Mouse (Mus musculus): ENCODE results near the gene Lamtor3. TPM values are rescaled to one million over a fixed set of nuclear protein-coding genes. Genes with fewer than 3 reads are reported as not detected.
A peak's percentile ranks its signal among the peaks of the same experiment; 100 is the strongest.
"Not testable (repeated sequence)": the region's sequence is repeated elsewhere in the genome, so short reads cannot be mapped to it uniquely, and the experiment has no call there.

Gene Lamtor3
- total RNA-seq, 2 experiments from 2014 or later: 45.9 to 53.1 TPM

DNA sequence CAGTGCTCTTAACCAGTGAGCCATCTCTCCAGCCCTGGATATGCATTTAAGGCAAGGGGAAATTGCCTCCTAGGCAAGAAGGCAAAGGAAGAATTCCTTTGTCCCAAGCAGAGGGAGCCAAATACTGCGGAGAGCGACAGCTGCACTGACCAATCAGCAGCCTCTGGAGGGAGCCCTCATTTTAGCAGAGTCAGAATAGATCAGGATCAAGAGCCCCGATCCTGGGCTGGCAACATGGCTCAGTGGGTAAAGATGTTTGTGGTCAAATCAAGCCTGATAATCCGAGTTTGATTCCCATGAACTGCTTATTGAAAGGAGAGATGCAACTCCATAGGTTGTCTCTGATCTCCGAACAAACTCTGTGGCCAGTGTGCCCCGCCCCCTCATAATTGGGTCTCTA is 20.3 kb downstream of the Lamtor3 start:
- intact Hi-C loops (cut with DNase I): loop anchor here (2.0 to 5.0 kb wide), 2 partner anchors 54 to 208 kb away; no protein-coding TSS in a partner anchor
- TF ChIP-seq CTCF (IDR thresholded peaks at IDR 0.05): peak; percentile 34
- DNase-seq: peak; percentile 62
- peak overlapping the region; percentile 31 for H3K4me3 ChIP-seq
- H3K27ac ChIP-seq: no peak overlapping the region

DNA sequence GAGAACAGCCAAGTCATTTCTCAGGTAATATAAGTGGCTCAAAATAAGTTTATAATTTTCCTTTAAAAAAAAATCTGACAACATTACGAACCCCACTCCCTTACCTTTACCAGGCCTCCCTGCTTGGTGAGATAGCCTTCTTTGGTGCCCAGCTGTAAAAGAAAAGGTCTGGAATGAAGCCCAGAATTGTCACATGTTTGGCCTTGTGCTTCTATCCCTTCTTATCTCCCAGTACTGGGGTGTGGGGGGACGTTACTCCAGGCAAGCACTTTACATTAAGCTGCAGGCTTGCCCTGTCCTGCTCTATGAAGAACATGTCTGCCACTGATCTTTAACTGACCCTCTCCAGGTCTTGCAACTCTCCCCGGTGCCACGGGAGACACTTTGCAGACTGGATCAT is 22.5 kb downstream of the Lamtor3 start:
- intact Hi-C loops (cut with DNase I): no loop called here
- Histone ChIP-seq H3K4me3 (no peak overlapping the region), H3K27ac (no peak overlapping the region)
- no peak for DNase-seq
- TF ChIP-seq CTCF (IDR thresholded peaks at IDR 0.05): no peak

DNA sequence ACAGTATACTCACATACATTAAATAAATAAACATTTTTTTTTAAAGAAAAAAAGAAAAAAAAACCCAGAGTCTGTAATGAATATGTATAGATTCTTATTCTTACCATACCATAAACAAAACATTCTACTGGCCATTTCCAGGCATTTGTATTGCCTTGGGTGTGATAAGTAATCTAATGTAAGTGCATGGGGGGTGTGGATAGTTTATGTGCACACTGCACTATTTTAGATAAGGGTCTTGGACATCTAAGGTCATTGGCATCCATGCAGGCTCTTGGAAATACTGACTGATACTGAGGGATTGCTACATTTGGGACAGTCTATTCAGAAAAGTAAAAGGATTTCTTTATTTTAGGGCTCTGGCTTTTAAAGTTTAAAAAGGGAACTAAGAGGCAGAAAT is 23.2 kb downstream of the Lamtor3 start:
- Histone ChIP-seq H3K4me3 (no peak overlapping the region), H3K27ac (no peak overlapping the region)
- intact Hi-C loops (cut with DNase I): no loop called here
- TF ChIP-seq CTCF (IDR thresholded peaks at IDR 0.05): no peak
- DNase-seq: no peak

DNA sequence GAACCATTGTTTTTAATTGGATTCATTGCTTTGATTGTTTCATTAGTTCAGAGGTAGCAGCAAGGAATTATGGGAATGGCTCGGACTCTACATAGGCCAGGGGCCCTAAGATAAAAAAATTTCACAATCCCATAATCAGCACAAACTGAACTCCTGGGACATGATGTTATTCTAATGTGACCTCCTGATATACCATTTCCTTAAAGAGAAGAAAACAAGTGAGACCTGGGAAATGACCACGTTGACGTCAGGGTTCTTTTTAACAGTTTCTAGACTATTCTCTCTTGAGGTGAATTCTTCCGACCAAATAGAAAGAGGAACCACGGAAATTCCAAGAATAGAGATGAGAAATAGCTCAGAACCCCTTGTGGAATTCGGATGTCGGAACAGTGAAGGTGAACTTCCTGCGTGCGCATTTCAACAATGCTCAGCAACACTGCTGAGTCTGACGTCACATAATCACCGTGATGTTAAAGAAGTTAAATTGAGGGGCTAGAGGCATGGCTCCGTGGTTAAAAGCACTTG is 23.9 kb downstream of the Lamtor3 start:
- intact Hi-C loops (cut with DNase I): no loop called here

DNA sequence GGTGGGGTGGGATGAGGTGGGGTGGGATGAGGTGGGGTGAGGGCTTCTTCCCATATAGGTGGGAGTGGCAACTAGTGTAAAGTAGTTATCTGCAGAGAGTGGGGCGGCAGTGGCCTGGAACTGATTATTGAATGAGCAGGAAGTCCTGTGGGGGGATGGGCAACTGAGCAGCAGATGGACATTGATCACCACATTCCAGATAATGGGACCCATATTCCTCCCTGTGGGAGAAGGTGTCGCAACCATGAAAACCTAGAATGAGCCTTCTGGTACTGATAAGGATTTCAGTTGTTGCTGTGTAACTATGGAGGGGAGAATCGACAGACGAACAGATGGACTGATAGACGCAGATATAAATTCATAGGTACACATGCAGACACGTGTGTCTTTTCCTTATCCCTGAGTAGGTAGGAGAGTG is 25.4 kb downstream of the Lamtor3 start:
- intact Hi-C loops (cut with DNase I): no loop called here
- no peak for DNase-seq
- no peak overlapping the region for H3K27ac ChIP-seq
- TF ChIP-seq CTCF (IDR thresholded peaks at IDR 0.05): no peak
- no peak overlapping the region for H3K4me3 ChIP-seq

More for the DNA sequence above, 23.9 kb downstream of the Lamtor3 start:
- TF ChIP-seq CTCF (IDR thresholded peaks at IDR 0.05): no peak
- no peak overlapping the region for H3K27ac ChIP-seq
- H3K4me3 ChIP-seq: no peak overlapping the region
- DNase-seq: no peak

DNA sequence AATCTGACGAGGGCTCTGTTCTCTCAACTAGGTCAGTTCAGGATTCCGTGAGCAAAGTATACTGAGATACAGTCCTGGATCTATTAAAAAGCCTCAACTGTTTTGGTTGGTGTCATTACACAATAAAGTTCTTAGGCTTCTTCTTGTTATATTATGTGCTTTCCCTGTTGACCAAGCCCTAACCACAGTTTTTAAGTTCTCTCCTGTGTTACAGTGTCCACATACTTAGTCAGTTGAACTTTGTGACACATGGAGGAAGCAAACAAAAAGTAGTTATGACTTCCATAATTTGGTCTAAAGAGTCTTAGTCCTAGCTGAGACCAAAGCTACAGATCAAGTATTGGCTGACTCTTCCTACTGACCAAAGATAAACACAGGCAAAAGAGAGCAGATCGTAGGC is 28.5 kb downstream of the Lamtor3 start:
- no peak overlapping the region for H3K27ac ChIP-seq
- intact Hi-C loops (cut with DNase I): no loop called here
- H3K4me3 ChIP-seq: no peak overlapping the region

DNA sequence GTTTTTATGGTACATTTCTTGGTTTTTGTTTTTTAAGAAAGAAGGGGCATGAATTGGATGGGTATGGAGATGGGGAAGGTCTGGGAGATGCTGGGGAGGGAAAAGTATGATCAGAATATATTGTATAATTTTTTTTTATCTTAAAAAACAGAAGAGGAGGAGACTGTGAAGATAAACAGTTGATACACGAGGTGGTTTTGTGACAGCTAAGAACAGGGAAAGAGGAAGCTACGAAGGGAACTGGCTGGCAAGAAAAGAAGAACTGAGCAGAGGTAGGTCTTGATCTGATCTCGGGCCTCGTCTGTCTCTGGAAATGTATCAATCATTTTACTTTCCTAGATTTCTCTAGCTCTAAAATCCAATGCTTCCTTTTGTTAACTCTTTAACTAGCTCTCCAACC is 29.2 kb downstream of the Lamtor3 start:
- DNase-seq: no peak
- no peak overlapping the region for H3K27ac ChIP-seq
- TF ChIP-seq CTCF (IDR thresholded peaks at IDR 0.05): no peak

More for the DNA sequence above, 28.5 kb downstream of the Lamtor3 start:
- DNase-seq: no peak
- no peak for TF ChIP-seq CTCF (IDR thresholded peaks at IDR 0.05)

DNA sequence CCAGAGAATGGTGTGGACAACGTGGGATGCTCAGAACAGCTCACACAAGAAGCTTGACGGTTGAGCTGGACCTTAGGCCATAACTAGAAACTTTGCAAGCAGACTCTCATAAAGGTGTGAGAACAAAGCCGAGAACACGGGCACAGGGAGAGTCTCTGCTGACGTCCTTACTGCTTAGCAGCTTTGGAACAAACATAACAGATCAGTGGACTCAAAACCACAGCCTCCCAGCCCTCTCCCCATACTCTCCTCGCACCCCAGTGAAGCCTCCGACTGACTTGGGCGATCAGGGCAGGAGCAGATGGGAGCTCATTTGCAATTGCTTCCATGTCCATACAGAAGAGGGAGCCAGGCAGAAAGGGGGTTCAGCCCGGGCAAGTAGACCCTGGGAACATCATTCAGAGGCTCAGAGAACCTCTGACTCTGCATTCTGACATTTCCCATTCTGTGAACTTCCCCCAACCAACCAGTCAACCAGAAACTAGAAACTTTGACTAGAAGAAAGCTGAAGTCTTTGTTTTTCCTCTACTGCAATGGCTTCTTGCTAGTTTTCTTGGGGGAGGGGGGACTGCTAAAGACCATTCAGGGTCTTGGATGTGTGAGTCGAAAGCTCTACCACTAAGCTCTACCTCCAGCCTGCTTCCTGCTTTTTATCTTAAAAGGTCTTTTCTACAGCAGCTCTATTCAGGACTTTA is 32.0 kb downstream of the Lamtor3 start:
- H3K27ac ChIP-seq: no peak overlapping the region
- intact Hi-C loops (cut with DNase I): no loop called here
- no peak for DNase-seq
- H3K4me3 ChIP-seq: no peak overlapping the region
- no peak for TF ChIP-seq CTCF (IDR thresholded peaks at IDR 0.05)

More for the DNA sequence above, 29.2 kb downstream of the Lamtor3 start:
- intact Hi-C loops (cut with DNase I): no loop called here
- H3K4me3 ChIP-seq: no peak overlapping the region

DNA sequence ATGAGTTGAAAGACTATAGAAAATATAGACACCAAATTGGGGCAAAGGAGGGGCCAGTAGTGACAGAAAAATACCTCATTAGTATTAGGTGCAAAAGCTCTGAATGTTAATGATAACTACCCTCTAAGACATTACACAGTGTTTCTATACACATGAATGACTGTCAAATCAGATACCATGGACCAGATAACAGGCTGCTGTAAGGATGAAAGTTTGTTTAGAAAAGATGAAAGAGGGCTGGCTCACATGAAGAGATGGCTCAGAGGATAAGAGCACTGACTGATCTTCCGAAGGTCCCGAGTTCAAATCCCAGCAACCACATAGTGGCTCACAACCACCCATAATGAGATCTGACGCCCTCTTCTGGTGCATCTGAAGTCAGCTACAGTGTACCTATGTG is 33.0 kb downstream of the Lamtor3 start:
- intact Hi-C loops (cut with DNase I): not testable (repeated sequence)

DNA sequence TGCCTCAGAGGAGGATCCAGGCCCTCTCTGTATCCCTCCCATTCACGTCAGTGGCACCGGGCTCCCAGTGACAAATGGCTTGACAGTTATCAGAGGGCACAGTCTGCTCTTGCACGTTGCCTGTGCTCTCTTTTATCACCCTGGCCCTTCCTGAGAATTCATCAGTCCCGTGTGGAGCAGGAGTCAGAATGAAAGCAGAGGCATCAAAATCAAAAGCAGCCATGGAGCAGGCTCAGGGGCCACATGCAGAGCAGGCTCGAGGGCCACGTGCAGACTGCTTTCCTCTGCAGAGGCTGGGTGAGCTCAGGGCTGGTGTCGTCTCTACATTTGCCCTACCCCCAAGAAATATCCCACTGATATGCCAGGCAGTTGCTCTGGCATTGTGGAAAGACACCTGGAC is 33.5 kb downstream of the Lamtor3 start:
- no peak for TF ChIP-seq CTCF (IDR thresholded peaks at IDR 0.05)
- intact Hi-C loops (cut with DNase I): no loop called here
- no peak for DNase-seq
- Histone ChIP-seq H3K27ac (peak overlapping the region; percentile 16; the same call in 1 of the 2 replicates), H3K4me3 (no peak overlapping the region)

More for the DNA sequence above, 33.0 kb downstream of the Lamtor3 start:
- DNase-seq, H3K27ac ChIP-seq, H3K4me3 ChIP-seq: not testable (repeated sequence)

DNA sequence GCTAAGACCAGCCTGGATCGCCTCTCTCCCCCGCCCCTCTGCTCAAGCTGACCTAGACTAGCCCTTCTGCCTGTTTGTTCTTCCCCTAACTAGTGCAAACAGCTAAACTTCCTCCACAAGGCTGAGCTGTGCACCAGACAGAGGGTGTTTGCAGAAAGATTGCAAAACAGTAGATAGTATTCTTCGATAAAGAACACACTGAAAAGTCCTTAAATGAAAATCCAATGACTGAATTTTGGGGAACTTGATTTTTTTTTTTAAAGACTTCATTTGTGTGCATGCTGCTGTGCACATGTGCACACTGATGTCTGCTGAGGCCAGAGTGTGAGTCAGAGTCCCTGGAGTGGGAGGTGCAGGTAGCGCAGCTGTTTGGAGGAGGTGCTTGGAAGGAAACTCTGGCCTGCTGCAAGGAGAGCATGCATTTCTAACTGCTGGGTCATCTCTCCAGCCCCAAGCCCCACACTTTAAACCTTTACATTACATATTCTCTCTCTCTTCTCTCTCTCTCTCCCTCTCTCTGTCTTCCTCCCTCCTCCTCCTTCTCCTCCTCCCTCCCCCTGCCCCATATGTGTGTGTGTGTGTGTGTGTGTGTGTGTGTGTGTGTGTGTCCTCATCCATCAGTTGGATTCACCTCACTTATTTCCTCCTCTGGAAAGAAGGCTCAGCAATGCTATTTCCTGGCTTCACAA is 34.1 kb downstream of the Lamtor3 start:
- H3K27ac ChIP-seq: peak overlapping the region; percentile 16; the same call in 1 of the 2 replicates
- TF ChIP-seq CTCF (IDR thresholded peaks at IDR 0.05): no peak
- DNase-seq: peak; percentile 52
- intact Hi-C loops (cut with DNase I): no loop called here
- H3K4me3 ChIP-seq: no peak overlapping the region

DNA sequence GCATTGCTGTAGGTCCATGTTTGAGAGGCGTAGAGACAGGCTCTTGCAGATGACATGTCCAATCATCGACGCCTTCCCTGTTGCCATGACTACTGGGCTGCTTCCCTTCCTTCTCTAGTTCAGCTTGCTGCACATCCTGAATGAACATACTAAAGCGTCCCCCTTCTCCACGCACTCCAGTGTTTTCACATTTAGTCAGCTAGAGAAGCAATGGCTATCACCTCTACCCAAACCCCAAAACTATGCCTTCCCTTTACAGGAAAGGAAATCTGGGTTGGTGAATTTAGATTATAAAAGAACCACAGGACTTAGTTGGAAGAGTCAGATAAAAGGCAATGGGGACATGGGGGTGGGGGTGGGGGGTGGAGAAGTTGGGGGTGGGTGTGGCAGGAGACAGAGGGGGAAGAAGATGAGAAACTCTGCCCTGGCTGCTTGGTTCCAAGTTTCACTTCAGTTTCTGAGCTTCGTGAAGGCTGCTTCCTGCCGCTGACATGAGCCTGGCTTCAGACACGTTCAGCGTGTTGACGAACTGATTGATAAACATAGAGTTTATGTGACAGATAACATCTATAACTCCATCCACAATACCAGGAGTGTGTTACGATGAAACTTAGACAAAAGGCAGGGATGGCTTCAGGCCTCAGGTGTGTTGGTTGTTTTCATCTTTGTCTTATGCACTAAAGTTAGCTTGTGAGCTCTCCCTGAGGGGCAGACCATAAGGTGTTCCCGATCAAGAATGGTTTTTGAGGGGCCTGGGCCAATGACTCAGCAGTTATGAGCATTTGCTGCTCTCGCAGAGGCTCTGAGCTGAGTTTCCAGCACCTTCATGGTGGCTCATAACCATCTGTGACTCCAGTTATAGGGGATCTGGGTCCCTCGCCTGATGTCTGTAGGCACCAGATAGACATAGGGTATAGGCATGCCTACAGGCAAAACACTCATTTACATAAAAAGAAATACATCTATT is 34.9 kb downstream of the Lamtor3 start:
- Histone ChIP-seq H3K27ac (peak overlapping the region; percentile 38; the same call in 1 of the 2 replicates), H3K4me3 (no peak overlapping the region)
- intact Hi-C loops (cut with DNase I): no loop called here
- no peak for TF ChIP-seq CTCF (IDR thresholded peaks at IDR 0.05)
- DNase-seq: peak; percentile 30

Data from gastrocnemius, adult 2 months (tissue).